Mouse (Mus musculus) hindlimb bud, embryonic 11.5 days (tissue): Measurements from ENCODE around the gene Stx16.

ENCODE experiments used
- DNase-seq: peaks from one replicate; pipeline ENCODE4 v3.0.0-alpha.2; 2012; ENCODE audit warnings: low read depth, low spot score; ENCODE audit errors: extremely low spot score

The Stx16 gene

DNA sequence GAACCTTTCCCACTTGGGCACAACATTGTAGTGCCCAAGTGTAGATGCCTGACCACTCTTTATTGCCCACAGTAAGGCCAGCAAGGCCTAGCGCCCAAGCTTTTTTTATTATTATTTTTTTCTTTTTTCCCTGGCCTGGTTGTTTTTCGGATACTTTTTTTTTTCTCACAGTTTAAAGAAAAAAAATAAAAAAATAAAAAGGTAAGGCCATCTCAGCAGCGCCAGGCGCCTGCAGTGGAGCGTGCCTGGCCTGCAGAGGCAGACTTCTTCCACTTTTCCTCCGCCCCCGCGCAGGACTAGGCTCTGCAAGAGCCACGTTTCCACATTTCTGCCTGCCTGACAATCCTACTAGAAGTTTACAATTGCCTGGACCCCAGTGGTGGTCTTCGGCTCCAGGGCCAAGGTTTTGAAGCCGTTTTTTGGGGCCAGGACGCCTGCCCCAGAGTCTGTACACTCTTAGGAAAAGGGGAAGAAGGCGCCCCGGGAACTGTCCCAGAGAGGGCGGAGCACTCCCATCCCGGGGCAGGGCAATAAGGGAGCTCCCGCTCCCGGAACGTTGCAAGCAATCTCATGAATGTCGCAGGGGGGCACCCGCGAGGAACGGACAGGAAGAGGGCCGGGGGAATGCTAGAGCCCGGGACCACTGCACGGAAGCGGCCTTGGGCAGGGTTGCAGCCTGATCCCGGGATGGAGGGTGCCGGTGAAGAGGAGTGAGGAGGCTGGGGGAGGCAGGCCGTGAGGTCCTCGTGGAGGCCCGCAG, at the start of gene Stx16:
Gene Stx16, plus strand, starts transcription at position 636 of the 760 bp plus-strand sequence.
- DNase-seq = peak; percentile 60

DNA sequence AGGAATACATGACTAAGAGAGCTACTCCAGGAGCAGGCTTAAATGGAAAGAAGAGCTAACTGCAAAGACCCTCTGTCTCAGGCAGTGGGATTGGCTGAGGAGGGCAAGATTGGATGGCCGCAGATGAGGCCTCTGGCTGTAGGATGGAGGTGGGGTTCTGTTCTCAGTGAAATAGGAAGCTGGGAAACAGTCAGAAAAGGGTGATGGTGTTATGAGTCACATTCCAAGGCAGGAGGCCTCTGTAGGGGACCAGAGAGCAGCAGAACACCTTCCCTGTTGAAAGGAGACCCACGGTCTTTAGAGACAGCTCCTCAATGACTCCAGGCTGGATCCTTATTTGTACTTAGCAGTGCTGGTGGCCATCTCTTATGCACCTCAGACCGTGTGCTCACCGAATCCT, 49.7 kb upstream of the Stx16 start:
- DNase-seq = no peak

DNA sequence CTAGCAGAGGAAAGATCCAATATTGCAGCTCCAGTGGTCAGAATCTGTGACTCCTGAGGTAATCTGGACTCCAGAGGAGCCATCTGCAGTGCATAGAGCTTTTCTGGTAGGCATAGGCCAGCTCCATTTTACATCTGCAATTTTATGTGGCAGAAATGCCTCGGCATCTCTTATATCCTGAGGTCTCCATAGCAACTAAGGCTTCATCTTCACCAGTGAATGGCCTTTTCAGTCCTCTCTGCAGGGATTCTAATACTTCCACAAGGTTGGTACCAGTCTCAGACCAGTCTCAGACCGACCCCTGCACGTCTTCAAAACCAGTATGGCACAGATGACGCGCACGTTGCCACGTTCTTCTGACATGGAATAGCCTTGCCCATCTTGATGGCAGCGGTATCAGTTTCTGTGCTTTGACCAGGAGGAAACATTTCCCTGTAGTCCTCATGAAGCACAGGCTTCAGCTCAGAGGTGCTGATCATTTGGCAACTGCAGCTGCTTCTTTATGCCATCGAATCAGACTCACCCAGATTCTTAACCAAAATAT, 42.8 kb upstream of the Stx16 start:
- DNase-seq = no peak

DNA sequence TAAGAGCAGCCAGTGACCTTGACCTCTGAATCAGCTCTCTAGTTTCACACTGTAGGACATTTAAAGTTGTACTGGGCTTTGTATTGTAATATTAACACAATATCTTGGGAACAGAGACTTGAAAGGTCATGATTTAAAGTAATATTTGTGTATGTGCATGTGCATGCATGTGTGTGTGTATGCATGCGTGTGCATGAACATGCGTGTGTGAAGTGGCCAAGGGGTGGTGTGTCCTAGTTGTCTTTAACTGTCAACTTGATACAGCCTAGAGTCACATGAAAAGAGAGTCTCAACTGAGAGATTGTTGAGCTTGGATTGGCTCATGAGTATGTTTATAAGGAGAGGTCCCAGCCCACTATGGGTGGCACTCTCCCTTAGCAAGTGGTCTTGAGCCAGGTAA, 28.5 kb upstream of the Stx16 start:
- DNase-seq = no peak

DNA sequence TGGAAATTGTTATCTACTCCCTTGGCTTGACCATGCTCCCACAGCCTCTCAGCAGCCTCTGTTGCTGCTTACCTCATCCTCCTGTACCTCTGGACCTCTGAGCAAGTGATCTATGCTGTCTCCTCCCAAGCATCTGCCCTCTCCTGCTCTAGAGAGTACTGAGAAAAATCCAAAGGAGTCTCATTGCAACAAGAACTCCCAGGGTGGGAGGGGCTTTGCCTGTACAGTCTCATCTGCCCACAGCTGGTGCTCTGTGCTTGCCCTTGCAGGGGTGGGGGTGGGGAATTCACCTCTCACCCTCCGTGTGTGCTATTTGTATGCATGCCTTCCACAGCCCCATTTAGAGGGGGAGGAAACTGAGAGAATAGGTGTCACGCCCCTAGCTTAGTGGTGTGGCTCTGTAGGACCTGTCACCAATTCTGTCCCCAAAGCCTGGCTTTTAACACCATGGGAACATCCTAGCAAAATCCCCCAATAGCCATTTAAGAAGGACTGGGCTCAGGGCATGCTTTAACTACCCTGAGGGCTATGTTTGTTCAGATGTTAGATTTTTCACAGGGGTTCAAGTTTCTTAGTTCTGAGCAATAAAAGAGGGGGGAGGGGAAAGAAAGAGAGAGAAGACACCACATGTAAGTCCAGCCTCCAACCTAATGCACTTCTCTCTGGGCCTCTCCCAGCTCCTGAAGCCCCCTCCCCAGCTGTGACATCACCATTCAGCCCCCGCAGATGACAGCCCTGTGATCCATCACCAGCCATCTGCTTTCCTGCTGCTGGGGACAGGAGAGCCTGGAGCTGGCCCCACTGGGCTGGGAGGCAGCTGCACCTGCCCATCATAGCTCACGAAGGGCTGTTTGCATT, 26.4 kb upstream of the Stx16 start:
- DNase-seq = peak; percentile 18

DNA sequence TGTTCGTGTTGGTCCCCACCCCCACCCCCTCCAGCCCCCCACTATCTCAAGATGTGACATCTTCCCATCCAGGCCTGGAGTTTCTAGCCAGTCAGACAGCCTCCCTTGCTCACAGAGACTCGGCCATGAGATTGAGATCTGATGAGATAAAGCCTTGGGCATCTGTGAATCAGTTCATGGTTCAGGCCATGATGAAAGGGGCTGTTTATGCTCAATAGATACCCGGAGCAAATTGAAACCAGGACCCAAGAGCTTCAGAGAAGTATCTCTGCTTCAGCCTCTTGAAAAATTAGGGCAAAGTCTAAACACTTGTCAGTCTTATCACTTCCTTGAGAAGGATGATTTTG, 25.8 kb upstream of the Stx16 start:
- DNase-seq = no peak

DNA sequence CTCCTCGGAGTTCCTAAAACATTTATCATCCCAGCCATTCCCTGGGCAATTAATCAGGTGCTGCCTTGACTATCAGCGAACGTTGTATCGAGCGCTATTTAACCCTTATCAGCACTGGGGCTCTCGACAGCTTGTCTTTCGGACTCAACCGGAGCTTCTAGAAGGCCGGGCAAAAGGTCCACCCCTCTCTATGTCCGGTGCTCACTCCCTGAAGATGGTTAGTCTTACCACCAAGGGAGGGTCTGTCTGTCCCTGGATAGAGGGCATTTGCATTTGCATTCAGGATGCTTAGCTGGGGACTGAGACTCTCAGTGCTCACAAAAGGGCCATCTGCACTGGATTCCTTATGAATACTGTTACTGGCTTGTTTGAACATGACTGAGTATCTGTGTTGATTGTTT, 25.0 kb upstream of the Stx16 start:
- DNase-seq = no peak

DNA sequence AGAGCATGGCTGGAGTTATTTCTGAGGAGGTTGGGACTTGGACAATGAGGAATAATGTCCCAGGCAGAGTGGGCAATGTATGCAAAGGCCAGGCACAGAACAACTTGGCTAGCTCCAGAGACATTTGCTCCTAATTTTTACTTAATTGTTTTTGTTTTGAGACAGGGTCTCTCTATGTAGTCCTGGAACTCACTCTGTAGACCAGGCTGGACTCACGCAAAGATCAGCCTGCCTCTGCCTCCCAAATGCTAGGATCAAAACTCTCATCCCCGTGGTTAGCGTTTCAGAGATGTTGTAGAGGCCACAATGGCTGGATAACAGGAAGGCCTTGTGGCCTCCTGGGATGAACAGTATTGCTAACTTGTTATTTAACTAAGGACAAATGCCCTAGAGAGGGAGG, 21.6 kb upstream of the Stx16 start:
- no peak for DNase-seq

DNA sequence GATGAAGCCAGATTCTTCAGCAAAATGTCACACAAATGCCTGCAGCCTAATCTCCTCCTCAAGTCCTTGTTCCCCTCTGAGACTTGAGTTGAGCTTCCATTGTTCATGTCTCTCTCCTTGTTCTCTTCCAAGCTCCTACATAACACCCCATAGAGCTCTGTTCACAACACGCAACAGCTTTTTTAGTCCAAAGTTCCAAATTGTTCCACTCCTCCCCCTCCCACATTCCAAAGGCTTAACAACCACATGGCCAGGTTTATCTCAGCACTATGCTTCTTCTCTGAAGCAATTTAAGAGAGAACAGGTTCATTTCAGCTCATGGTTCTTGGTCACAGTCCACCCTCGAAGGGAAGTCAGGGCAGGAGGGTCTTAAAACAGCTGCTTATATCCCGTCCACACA, 18.4 kb upstream of the Stx16 start:
- DNase-seq = no peak

DNA sequence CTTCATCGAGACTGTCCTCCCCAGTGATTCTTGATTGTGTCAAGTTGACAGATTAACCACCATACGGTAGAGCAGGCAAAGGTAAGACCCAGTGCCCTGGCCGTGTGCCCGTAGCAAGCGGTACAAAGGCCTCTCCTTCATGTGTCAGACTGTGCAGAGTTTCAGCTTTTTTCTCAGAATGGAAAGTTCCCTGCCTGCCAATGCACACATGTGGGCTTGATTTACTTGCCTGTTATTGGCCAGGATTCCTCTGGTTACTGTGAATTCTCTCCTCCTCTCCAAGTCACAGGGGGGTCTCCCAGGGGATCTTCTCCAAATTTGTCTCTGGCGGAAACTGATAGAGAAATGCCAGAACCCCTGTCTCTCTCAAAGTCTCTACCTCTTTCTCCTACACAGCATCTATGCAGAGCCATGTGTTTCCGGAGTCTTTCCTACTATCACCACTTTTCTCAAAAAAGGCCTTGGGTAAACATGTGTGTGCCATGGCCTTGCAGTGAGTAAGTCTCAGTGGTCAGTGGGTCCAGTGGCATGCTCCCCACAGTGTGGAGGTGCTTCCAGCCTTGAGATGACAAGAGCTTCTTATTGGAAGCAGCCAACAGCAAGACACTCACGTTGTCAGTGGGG, 17.7 kb upstream of the Stx16 start:
- no peak for DNase-seq

DNA sequence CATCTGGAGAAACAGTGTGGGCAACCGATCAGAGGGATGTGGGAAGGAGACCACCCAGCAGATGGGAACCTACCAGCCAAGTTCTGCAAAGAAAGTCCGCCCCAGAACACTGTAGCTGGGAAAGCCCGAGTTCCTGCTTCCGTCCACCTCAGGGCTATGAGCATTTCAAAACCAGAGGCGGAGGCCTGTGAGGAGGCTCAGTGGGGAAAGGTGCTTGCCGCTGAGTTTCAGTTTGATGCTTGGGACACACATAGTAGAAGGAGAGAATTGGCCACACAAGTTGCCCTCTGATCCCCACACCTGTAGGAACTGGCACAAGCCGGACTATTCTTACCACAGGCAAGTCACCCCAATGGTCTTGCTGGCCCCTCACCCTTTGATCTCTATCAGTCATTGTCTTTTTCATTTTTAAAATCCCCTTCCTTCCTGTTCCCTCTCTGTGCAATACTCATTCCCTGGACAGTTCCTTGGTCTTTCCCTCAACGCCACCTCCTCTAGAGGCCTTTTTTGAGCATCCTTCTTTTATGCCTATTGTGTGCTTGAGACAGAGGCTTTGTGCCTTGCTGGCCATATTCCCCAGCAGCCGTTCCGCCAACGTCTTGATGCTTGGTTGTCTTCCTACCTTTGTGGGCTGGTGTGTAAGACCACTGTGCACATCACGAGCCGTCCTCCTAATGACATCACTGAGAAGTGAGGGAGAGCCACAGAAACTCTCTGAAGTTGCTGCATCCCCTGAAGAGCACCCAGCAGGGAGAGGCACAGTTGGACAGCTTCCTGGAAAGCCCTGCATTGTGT, 16.3 kb upstream of the Stx16 start:
- DNase-seq = no peak

DNA sequence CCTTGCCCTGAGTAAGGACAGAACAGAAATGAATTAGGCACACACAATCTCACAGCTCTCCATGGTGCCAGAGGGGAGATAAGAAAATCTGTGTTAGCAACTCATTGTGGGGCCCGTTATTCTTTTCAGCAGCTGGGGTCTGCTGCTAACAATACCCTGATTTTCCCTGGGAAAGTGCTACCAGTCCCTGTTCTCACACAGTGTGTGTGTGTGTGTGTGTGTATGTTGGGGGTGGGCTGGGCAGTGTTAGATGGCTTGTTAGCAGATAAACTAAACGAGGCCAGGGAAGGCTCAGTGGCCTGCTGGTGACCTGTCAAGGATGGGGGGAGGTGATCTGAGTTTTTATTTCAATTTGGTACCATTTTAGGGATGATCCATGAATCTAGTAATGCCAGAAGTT, 14.9 kb upstream of the Stx16 start:
- no peak for DNase-seq

DNA sequence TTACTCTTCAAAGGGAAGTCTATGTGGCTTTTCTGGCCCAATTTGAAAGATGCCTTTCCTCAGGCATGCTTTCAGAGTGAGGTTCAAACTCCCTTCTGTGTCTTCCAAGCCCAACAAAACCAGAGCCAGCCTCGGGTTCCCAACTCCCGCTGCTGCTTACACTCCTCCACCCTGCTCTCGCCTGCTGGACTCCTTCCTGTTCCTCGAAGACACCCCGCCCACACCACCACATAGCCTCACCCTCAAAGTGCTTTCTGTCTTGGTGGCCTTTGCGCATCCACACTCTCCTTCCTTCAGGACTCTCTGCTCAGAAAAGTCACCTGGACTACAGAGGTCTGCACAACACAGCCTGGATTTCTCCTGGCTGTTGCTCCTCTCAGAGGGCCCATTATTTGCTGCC, 13.0 kb upstream of the Stx16 start:
- DNase-seq = no peak

DNA sequence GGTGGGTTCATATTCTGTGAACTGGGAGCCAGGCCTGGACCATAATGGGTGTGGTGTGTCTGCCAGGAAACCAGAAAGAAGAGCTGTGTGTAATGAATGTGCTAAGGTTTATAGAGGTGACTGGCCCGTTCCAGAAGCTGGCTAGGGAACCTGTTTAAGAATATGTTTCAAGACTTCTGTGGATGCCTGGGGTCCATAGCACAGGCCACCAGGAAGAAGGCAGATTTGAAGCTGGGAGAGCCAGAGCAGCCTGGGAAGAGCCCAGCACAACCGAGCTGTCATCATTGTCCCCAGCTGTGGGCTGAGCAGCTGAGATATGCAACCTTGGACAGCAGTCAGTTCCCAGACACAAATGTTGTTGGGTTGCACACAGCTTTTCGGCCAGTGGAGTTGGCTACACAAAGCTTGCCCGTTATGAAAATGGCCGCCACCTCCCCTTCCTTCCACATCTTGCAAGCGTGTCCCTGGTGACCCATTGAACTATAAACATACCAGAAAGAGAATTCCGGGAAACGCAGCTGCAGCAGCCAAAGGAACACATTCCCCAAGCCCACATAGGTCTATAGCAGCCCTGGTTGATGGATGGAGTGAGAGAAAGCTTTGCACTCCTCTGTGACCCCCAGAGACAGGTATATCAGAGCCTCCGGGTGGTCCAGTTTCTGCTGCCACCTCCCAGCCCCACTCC, 12.4 kb upstream of the Stx16 start:
- DNase-seq = no peak

DNA sequence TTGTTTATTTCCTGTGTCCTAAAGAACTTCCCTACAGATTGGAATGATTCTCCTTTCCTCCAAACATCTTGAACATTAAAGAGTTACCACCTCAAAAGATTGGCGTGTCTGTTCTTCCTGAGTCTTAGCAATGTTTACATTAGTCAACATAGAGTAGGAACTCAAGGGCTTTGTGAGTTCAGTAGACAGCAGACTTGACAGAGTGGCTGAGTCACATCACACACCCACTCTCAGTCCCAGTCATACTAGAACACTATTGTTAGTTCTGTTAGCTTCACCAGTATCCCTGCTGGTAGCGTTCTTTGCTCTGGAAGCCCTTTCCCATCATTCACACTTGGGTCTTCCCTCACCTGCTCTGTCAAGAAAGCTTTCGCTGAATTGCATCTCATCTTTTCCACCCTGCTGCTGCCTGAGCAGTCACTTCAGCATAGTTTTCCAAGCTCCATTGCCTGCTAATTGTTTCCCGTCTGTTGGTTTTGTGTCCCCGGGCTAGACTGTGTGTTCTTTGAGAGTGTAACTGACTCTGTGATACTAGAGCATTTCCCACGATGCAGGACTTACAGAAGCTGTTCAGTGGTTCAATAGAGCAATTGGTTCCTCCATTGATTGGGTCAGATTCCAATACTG, 8.2 kb upstream of the Stx16 start:
- DNase-seq = no peak

DNA sequence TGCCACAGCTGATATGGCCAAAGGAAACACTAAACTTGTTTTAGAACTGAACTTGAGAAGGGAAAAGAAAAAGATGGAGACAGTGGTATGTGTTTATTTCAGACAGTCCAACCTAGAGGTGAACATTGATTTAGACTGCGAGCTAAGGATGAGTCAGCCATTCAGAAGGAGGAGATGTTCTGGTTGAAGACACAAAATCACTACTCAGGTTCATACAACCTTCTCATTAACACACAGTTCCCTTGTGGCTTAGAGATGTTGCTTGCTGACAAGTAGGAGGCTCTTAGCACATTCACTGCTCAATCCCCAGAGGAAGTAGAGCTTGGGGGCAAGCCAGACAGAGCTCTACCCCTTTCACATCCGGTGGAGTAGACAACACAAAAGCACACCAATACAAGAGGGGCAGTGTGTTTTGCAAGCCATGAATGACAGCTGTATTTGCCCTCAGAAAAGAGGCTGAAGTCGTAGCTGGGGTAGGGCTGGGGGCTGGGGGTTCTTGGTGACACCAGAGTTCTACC, 6.5 kb upstream of the Stx16 start:
- no peak for DNase-seq

DNA sequence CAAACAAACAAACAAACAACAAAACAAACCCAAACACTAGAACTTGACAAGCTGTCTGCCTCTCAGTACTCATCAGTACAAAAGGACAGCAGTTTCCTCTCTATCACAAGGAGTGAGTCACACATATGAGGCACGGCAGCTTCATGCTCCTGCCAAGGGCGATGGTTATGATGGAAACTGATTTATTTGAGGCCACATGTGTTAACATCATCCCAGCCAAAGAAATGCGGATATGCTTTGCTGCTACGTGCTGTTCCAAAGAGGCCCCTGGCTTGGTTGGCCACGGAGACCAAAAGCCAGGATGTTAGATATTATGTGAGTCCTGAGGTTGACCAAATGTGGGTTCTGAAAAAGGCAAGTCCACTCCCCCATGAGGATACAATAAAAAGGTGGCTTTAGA, 4.7 kb upstream of the Stx16 start:
- DNase-seq = no peak

DNA sequence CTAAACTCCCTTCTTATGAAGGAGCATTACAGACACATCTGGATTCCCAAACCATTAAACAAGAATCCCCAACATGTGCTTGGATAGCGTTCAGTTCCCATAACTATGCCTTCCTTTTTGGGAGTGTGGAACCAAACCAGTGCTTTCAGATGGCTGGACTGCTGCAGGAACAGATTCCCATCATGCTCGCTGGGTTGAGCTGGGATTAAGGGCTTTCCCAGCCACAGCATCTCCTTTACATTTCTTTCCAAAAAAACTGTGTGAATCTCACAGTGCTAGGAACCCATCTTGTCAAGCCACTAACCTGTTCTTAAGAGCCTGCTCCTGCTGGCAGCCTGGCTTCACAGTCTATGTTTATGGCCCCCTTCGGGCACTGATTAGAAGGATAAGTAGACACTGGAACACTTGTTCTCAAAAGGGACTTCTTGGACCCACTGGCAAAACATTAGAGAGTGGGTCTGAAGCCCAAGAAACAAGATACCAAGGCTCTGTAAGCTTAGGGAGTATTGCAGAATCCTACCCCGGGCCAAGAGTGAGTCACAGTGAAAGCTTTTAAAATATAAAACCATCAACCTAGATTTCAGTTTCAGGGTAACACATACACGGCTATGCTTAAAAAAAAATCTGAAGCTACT, 2.8 kb upstream of the Stx16 start:
- no peak for DNase-seq

DNA sequence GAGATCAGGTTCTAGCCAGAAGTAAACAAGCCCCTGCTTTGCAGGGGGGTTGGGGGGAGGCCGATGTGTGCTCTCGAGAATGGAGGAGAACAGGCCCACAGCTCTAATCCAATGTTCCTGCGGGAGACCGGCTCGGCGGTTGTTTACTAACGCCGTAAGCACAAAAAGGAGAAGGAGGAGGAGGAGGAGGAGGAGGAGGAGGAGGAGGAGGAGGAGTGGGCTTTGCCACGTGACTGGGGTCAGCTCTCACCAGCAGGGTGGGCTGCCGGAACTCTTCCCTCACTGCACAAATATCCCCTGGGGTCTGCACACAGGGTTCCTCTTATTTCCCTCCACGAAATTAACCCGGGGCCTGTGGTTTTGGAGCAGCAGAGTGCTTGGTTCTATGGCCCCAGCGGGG, 1.5 kb upstream of the Stx16 start:
- no peak for DNase-seq
